Mouse (Mus musculus) intestine, embryonic 14.5 days (tissue): ENCODE measurements at regions not wholly inside any gene's neighbourhood (a gene's known extent, or its start where the extent isn't known, plus 50 kb on each side); places are given as distances from the start of the nearest gene placed in this dataset.

Experiments
- ATAC-seq: fragments of 200-750 bp; cut with Nextera tagmentation; replicated peaks from 2 replicates; pipeline ENCODE4 v1.8.0; 2017; ENCODE audit warnings: low read depth, moderate number of reproducible peaks, moderate TSS enrichment, moderate library complexity; ENCODE audit not compliant: low FRiP score, low TSS enrichment
- DNase-seq: peaks from one replicate; pipeline ENCODE4 v3.0.0-alpha.2; 2018; ENCODE audit warnings: low spot score
- H3K27ac ChIP-seq: fragments of 300-500 bp; sonication (generic); 2 replicates; pipeline ENCODE4 v1.5.1; 2014; ENCODE audit warnings: low read depth, mild to moderate bottlenecking, control low read depth
- H3K27me3 ChIP-seq: fragments of 300-500 bp; sonication (generic); replicated peaks from 2 replicates; pipeline ENCODE4 v1.6.1; 2014; ENCODE audit warnings: low read length, control low read depth; ENCODE audit not compliant: control insufficient read depth, insufficient read depth
- H3K36me3 ChIP-seq: fragments of 300-500 bp; sonication (generic); 2 replicates; pipeline ENCODE4 v1.6.1; 2014; ENCODE audit warnings: low read length, control low read depth; ENCODE audit not compliant: control insufficient read depth, insufficient read depth
- H3K4me1 ChIP-seq: fragments of 300-500 bp; sonication (generic); replicated peaks from 2 replicates; pipeline ENCODE4 v1.6.1; 2014; ENCODE audit warnings: low read length, control low read depth, mixed read lengths; ENCODE audit not compliant: control insufficient read depth, insufficient read depth
- H3K4me2 ChIP-seq: fragments of 300-500 bp; sonication (generic); 2 replicates; pipeline ENCODE4 v1.6.1; 2014; ENCODE audit warnings: low read length
- H3K4me3 ChIP-seq: fragments of 300-500 bp; sonication (generic); 2 replicates; pipeline ENCODE4 v1.5.1; 2014; ENCODE audit warnings: low read depth, low read length, control low read depth, mixed read lengths
- H3K9ac ChIP-seq: fragments of 300-500 bp; sonication (generic); 2 replicates; pipeline ENCODE4 v1.6.1; 2014; ENCODE audit warnings: mild to moderate bottlenecking, low read length
- H3K9me3 ChIP-seq: fragments of 300-500 bp; sonication (generic); 2 replicates; pipeline ENCODE4 v1.6.1; 2016; ENCODE audit warnings: low read length, control low read depth; ENCODE audit not compliant: control insufficient read depth
- WGBS: fragments of 180-500 bp; shearing (Covaris S2); extraction: QIAGEN DNeasy Blood & Tissue Kit; methylation state at CpG from one replicate; pipeline ENCODE4 v1.1.7; 2014; 5-methylcytosine and 5-hydroxymethylcytosine counted together

DNA sequence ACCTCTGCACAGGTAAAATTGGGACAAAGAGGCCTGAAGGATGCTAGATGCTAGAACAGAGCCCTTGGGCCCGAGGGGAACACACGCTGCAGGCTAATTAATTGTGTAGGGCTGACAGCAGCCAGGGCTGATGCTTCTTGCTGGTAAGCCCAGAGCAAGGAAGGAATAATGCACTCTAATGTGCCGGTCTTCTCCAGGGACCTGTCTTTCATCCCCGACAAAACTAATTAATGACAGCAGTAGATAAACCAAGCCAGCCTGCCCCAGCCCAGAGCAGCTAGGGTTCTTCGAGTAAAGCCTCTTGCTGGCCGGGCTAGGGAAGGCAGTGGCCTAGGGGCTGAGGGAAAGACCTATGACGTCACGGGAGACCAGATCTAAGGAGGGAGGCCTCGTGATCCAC is 124.1 kb upstream of the Unc5b start:
- no peak overlapping the region for H3K4me3 ChIP-seq
- 40% methylated on average over 9 of the region's 9 CpGs for WGBS

DNA sequence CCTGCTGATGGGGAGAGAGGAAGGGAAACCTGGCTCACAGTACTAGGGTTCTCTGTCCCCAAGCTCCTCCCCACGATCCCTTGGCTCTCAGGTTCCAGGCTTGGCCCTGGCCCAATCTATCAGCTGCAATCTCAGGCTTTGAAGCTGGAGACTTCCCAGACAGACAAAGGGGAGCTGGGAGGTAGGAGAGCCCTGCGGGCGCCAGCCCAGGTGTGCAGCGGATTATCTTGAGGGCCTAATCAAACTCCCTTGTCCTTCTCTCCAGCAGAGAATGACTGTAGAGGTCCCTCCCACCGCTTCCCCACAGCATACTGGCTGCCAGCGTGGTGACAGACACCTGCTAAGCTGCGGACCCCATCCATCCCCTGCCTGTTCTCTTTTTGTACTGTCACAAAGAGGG is 121.1 kb upstream of the Unc5b start:
- Histone ChIP-seq H3K4me2 (no peak overlapping the region), H3K9ac (no peak overlapping the region), H3K4me1 (no peaks in the 10 kb centered on the region), H3K27ac (no peak overlapping the region), H3K4me3 (no peak overlapping the region), H3K27me3 (no peaks in the 10 kb centered on the region), H3K9me3 (no peaks in the 10 kb centered on the region), H3K36me3 (no peaks in the 10 kb centered on the region)
- WGBS, result 13% methylated on average over 7 of the region's 7 CpGs
- no peak for ATAC-seq
- no peak for DNase-seq

More for the DNA sequence above, 124.1 kb upstream of the Unc5b start:
- Histone ChIP-seq H3K27ac (no peak overlapping the region), H3K27me3 (no peaks in the 10 kb centered on the region), H3K36me3 (no peaks in the 10 kb centered on the region), H3K9ac (no peak overlapping the region), H3K4me2 (no peak overlapping the region), H3K9me3 (no peaks in the 10 kb centered on the region), H3K4me1 (peaks cover 5% of the 10 kb centered on the region; the same call in 1 of the 2 replicates)
- ATAC-seq, result no peak
- no peak for DNase-seq

DNA sequence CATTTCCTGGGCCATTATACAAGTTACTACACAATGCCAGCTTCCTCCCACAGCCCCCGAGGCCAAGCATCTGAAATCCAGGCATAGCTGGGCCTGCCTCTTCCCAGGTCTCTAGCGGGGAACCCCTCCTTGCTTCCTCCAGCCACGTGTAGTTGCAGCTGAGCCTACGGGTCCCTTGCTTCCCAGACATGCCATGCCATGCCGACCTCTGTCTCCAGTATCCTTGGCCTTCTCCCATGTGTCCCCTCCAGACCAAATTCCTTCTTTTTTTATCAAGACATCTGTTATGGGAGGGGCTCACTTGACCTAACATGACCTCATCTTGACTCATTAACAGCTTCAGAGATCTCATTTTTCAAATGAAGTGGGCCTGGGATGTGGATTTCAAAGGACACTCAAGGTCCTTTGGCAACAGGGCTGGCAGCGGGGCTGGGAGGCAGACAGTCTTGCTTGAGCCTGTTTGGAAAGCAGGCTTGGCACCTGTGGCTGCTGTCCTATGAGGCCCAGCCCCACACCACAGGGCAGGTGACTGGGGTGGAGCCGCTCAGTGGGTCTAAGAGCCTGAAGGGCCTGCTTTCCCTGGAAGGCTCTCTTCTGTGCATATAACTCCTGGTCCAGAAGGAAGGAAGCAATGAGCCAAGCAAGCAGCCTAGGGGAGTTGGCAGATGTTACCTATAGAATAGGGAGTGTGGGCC is 117.7 kb upstream of the Unc5b start:
- Histone ChIP-seq H3K4me2 (no peak overlapping the region), H3K4me1 (no peaks in the 10 kb centered on the region), H3K9me3 (no peaks in the 10 kb centered on the region), H3K27me3 (no peaks in the 10 kb centered on the region), H3K9ac (no peak overlapping the region), H3K27ac (no peak overlapping the region), H3K4me3 (no peak overlapping the region), H3K36me3 (no peaks in the 10 kb centered on the region)
- no peak for ATAC-seq
- DNase-seq, result no peak
- WGBS, result 41% methylated on average over 7 of the region's 7 CpGs

DNA sequence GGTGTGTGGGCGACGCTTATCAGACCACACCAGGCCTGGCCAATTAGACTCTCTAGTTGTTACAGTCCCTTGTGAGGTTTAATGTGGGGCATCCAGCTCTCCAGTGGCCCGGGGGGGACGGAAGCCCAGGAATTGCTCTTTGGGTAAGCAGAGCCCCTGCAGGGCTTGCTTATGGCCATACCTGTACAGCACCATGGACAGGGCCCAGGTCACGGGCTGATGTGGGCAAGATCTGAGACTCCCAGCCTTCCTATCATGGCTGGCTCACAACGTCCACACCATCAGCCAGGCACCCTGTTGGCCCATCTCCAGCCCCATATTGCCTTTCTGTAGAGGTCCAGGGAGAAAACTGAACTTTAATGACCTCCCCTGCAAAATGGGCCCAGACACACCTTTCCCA is 111.7 kb upstream of the Unc5b start:
- whole genome bisulfite sequencing, result 61% methylated on average over 6 of the region's 6 CpGs
- Histone ChIP-seq H3K27me3 (no peaks in the 10 kb centered on the region), H3K4me2 (no peak overlapping the region), H3K36me3 (no peaks in the 10 kb centered on the region), H3K27ac (no peak overlapping the region), H3K9ac (no peak overlapping the region), H3K4me1 (no peaks in the 10 kb centered on the region; the same call in 1 of the 2 replicates), H3K4me3 (no peak overlapping the region), H3K9me3 (no peaks in the 10 kb centered on the region)
- no peak for DNase-seq
- ATAC-seq, result no peak

DNA sequence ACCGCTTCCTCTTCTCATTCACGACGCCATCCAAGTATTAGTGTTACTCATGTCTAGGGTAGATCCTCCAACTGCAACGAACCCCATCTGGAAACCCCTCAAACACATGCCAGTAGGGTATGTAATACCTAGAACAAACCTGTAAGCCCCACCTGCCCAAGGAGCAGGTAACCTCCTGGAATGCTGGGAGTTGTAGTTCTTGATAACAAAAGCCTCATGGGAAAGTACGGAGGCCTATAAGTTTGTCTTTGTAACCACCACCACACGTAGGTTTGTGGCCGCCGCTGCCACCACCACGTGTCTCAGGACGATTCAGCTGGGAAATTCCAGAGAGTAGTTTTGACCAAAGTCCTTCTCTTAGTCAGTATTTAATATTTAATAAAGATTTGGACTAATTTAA is 107.4 kb upstream of the Unc5b start:
- no peaks in the 10 kb centered on the region for H3K27me3 ChIP-seq
- WGBS, result 88% methylated on average over 10 of the region's 10 CpGs
- no peaks in the 10 kb centered on the region for H3K9me3 ChIP-seq
- no peak overlapping the region for H3K4me3 ChIP-seq
- no peak for ATAC-seq
- peaks cover 4% of the 10 kb centered on the region; the same call in 1 of the 2 replicates for H3K4me1 ChIP-seq
- no peak overlapping the region for H3K9ac ChIP-seq
- H3K4me2 ChIP-seq, result no peak overlapping the region
- H3K27ac ChIP-seq, result no peak overlapping the region
- H3K36me3 ChIP-seq, result no peaks in the 10 kb centered on the region
- DNase-seq, result no peak

DNA sequence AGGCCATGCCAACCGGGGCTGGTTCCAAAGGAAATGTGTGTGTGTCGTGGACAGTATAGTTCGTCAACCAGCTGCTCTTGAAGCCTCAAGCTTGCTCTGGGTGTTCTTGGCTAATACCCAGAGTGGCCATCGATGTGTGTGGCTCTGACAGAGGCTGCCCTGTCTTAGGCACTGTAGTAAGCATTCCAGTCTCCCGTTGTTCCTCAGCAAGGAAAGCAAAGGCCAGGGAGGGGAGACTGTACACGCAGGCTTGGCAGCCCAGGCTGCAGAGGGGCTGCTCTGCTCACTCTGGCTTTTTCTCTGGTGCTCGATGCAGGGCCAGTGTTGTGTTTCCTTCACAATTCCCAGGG is 106.1 kb upstream of the Unc5b start:
- Histone ChIP-seq H3K27ac (no peak overlapping the region), H3K4me3 (no peak overlapping the region), H3K9me3 (no peaks in the 10 kb centered on the region), H3K27me3 (no peaks in the 10 kb centered on the region), H3K36me3 (no peaks in the 10 kb centered on the region), H3K9ac (no peak overlapping the region), H3K4me2 (no peak overlapping the region), H3K4me1 (peaks cover 4% of the 10 kb centered on the region; the same call in 1 of the 2 replicates)
- ATAC-seq (no peak), DNase-seq (no peak)
- 56% methylated on average over 7 of the region's 7 CpGs for WGBS

DNA sequence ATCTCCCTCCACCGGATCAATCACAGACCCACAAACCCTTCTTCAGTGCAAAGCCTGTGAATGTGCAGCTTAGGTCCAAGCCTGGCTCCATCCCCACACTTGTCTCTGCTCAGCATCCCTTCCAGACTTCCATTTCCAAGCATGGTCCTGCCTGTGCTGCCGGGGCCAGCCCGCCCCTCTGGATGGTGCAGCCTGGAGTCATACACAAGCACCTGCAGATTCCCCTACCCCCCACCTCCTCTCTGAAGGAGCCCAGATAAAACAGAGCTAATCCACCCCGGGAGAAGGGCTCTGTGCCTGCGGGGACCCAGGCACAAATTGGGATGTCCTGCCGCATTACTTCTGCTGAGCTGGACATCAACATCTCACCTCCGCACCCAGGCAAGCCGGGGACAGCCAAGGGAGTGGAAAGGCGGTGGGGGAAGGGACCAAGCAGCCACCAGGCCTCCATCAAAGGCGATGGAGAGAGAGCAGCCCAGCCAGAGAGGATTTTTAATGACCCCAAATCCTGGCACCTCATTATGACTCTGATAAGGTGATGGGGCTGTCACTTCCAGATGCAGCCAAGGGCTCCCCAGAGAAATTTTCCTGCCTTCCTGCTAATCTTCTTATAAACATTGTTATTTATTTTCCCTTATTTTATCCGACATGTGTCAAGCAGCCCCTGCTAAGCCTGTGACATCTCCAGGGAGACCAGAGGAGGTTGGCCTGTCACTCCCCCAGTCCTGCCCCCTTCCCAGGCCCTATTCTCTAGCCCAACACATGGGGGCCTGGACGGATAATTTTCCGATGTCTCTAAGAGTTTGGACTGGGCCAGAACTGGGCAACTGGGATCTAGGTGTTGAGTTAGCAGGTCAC is 105.5 kb upstream of the Unc5b start:
- Histone ChIP-seq H3K9ac (no peak overlapping the region), H3K27ac (no peak overlapping the region), H3K27me3 (no peaks in the 10 kb centered on the region), H3K36me3 (no peaks in the 10 kb centered on the region), H3K4me2 (no peak overlapping the region), H3K4me1 (peaks cover 4% of the 10 kb centered on the region; the same call in 1 of the 2 replicates), H3K4me3 (no peak overlapping the region), H3K9me3 (no peaks in the 10 kb centered on the region)
- DNase-seq, result no peak
- ATAC-seq, result no peak
- WGBS, result 24% methylated on average over 13 of the region's 13 CpGs

DNA sequence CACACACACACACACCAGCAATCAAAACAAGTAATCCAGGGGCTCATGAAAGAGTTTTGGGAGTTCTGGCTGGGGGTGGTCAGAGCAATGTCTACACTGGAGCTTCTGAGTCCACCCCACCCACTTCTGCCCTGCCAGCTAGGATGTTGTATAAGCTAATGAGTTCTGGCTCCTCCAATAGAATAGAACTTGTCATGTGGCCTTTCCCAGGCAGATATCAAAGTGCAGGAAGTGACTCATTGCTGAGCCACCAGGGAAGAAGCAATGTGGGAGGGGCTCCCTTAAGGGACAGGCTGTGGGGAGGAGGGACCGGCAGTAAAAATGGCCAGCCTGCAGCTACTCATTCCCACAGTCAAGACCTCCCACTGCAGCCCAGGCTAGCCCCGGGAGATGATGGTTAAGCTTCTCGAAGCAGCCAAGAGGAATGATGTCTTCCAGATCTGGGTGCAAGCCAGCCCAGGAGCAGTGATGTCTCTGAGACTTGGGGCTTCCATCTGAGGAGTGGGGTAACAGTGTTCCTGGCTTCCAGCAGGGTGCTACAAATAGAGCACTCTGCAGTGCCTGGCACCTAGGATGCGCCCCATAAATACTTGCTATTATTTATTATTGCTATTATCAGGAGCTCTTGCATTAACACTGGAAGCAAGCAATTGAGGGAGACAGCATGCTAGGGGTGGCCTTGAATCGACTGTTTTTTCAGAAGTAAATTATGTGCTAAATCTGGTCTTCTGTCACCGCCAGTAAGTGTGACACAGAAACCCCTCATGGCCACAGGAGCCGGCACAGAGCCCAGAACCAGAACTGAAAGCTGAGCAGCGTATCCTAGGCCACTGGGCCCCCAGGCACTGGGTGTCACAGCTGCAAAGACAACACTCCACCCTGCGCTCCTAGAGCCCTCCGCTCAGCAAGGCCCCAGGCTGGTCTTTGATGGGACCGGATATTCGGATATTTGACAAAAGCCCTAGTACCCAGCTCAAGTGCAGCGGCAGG is 103.2 kb upstream of the Unc5b start:
- DNase-seq (no peak), ATAC-seq (peak; percentile 86)
- no peak overlapping the region for H3K9ac ChIP-seq
- no peak overlapping the region for H3K4me2 ChIP-seq
- H3K4me3 ChIP-seq, result no peak overlapping the region
- H3K4me1 ChIP-seq, result 0 out of 2 replicates have a peak, but pooled peaks cover 4% of the 10 kb centered on the region
- H3K9me3 ChIP-seq, result no peaks in the 10 kb centered on the region
- no peaks in the 10 kb centered on the region for H3K27me3 ChIP-seq
- 59% methylated on average over 13 of the region's 13 CpGs for WGBS
- H3K36me3 ChIP-seq, result no peaks in the 10 kb centered on the region
- no peak overlapping the region for H3K27ac ChIP-seq
